Mouse (Mus musculus) forebrain, embryonic 15.5 days (tissue): ENCODE measurements around the gene Alg1. TPM values are rescaled to one million over a fixed set of nuclear protein-coding genes. Genes with fewer than 3 reads are reported as not detected.

Experiments
- ATAC-seq: fragments of 200-750 bp; cut with Nextera tagmentation; replicated peaks from 2 replicates; pipeline ENCODE4 v1.8.0; 2017; ENCODE audit warnings: mild to moderate bottlenecking, moderate TSS enrichment, moderate library complexity
- H3K27ac ChIP-seq: fragments of 300-500 bp; sonication (generic); replicated peaks from 2 replicates; pipeline ENCODE4 v1.5.1; 2015; ENCODE audit warnings: mild to moderate bottlenecking, inconsistent platforms
- H3K27me3 ChIP-seq: fragments of 300-500 bp; sonication (generic); 2 replicates; pipeline ENCODE4 v1.6.1; 2015; ENCODE audit warnings: inconsistent platforms
- H3K36me3 ChIP-seq: fragments of 300-500 bp; sonication (generic); 2 replicates; pipeline ENCODE4 v1.6.1; 2015; ENCODE audit warnings: mild to moderate bottlenecking, inconsistent platforms
- H3K4me1 ChIP-seq: fragments of 300-500 bp; sonication (generic); 2 replicates; pipeline ENCODE4 v1.6.1; 2015; ENCODE audit warnings: inconsistent platforms
- H3K4me2 ChIP-seq: fragments of 300-500 bp; sonication (generic); replicated peaks from 2 replicates; pipeline ENCODE4 v1.6.1; 2015; ENCODE audit warnings: mild to moderate bottlenecking, inconsistent platforms
- H3K4me3 ChIP-seq: fragments of 300-500 bp; sonication (generic); 2 replicates; pipeline ENCODE4 v1.5.1; 2015; ENCODE audit warnings: mild to moderate bottlenecking, inconsistent platforms
- H3K9ac ChIP-seq: fragments of 300-500 bp; sonication (generic); replicated peaks from 2 replicates; pipeline ENCODE4 v1.6.1; 2015; ENCODE audit warnings: mild to moderate bottlenecking, inconsistent platforms
- H3K9me3 ChIP-seq: fragments of 300-500 bp; sonication (generic); 2 replicates; pipeline ENCODE4 v1.6.1; 2016; ENCODE audit warnings: inconsistent platforms
- WGBS: fragments of 180-500 bp; shearing (Covaris S2); methylation state at CpG from one replicate; pipeline ENCODE4 v1.1.7; 2015; ENCODE audit warnings: mixed read lengths; 5-methylcytosine and 5-hydroxymethylcytosine counted together
- polyA plus RNA-seq: library from polyadenylated mRNA; unstranded; fragments of >200 nt; fragmentation: Nextera tagmentation; extraction: Ambion mirVana; gene quantifications from 2 replicates; pipeline ENCODE4 v1.2.1, GENCODE M21; 2015

The Alg1 gene
- polyA plus RNA-seq, 1 experiment from 2014 or later = 34.8 TPM

- no peak overlapping the region for H3K9ac ChIP-seq
- peaks cover 14% of the 10 kb centered on the region for H3K4me1 ChIP-seq
- no peaks in the 10 kb centered on the region for H3K27me3 ChIP-seq
- no peak for ATAC-seq
- no peaks in the 10 kb centered on the region for H3K36me3 ChIP-seq
- H3K4me3 ChIP-seq = no peak overlapping the region
- 91% methylated on average over 3 of the region's 3 CpGs for WGBS
- H3K9me3 ChIP-seq = no peaks in the 10 kb centered on the region
- no peak overlapping the region for H3K4me2 ChIP-seq
- H3K27ac ChIP-seq = no peak overlapping the region
Measured at GRCm38 (mm10) chr16:5250891-5251290, 17.5 kb downstream of the Alg1 start.

- H3K4me2 ChIP-seq = no peak overlapping the region
- 97% methylated on average over 2 of the region's 2 CpGs for WGBS
Measured at GRCm38 (mm10) chr16:5252260-5252659, 18.8 kb downstream of the Alg1 start.

GRCm38 (mm10) chr16:5254346-5255025, 21.1 kb downstream of the Alg1 start:
- ATAC-seq = peak; percentile 9; the same call in 1 of the 2 replicates
- no peaks in the 10 kb centered on the region for H3K27me3 ChIP-seq
- H3K4me3 ChIP-seq = peak overlapping the region; percentile 49
- no peak overlapping the region for H3K9ac ChIP-seq
- H3K27ac ChIP-seq = no peak overlapping the region
- H3K9me3 ChIP-seq = no peaks in the 10 kb centered on the region
- 4% methylated on average over 15 of the region's 15 CpGs for WGBS
- H3K4me1 ChIP-seq = peaks cover 19% of the 10 kb centered on the region
- H3K36me3 ChIP-seq = no peaks in the 10 kb centered on the region
- peak overlapping the region; percentile 59 for H3K4me2 ChIP-seq

More at GRCm38 (mm10) chr16:5252260-5252659, 18.8 kb downstream of the Alg1 start:
- Histone ChIP-seq H3K4me1 (peaks cover 19% of the 10 kb centered on the region), H3K27ac (no peak overlapping the region), H3K36me3 (no peaks in the 10 kb centered on the region), H3K27me3 (no peaks in the 10 kb centered on the region), H3K9ac (no peak overlapping the region), H3K4me3 (no peak overlapping the region), H3K9me3 (no peaks in the 10 kb centered on the region)
- no peak for ATAC-seq

GRCm38 (mm10) chr16:5255081-5255740, 21.8 kb downstream of the Alg1 start:
- Histone ChIP-seq H3K27me3 (no peaks in the 10 kb centered on the region), H3K4me3 (peak overlapping the region; percentile 49), H3K4me2 (peak overlapping the region; percentile 59), H3K9ac (peak overlapping the region; percentile 45), H3K36me3 (no peaks in the 10 kb centered on the region), H3K9me3 (no peaks in the 10 kb centered on the region), H3K4me1 (peaks cover 19% of the 10 kb centered on the region), H3K27ac (peak overlapping the region; percentile 41)
- WGBS = 2% methylated on average over 27 of the region's 27 CpGs
- ATAC-seq = peak; percentile 28; the same call in 1 of the 2 replicates

GRCm38 (mm10) chr16:5255779-5256496, 22.5 kb downstream of the Alg1 start, which contains the start of gene Eef2kmt:
Eef2kmt (minus strand) TSS chr16:5255983.
- peak within 1 kb of the TSS; percentile 59 for H3K4me2 ChIP-seq
- H3K27me3 ChIP-seq = no peaks in the 10 kb centered on the region
- ATAC-seq = peak; percentile 97
- 1% methylated on average over 57 of the region's 57 CpGs for WGBS
- no peaks in the 10 kb centered on the region for H3K9me3 ChIP-seq
- peak within 1 kb of the TSS; percentile 45 for H3K9ac ChIP-seq
- H3K36me3 ChIP-seq = no peaks in the 10 kb centered on the region
- H3K4me3 ChIP-seq = peak within 1 kb of the TSS; percentile 49
- peaks cover 19% of the 10 kb centered on the region for H3K4me1 ChIP-seq
- peak within 1 kb of the TSS; percentile 41 for H3K27ac ChIP-seq

- Histone ChIP-seq H3K27ac (no peak overlapping the region), H3K4me3 (no peak overlapping the region), H3K36me3 (no peaks in the 10 kb centered on the region), H3K9ac (no peak overlapping the region), H3K9me3 (no peaks in the 10 kb centered on the region), H3K4me1 (no peaks in the 10 kb centered on the region), H3K27me3 (no peaks in the 10 kb centered on the region), H3K4me2 (no peak overlapping the region)
- ATAC-seq = no peak
- WGBS = 87% methylated on average over 8 of the region's 8 CpGs
Measured at GRCm38 (mm10) chr16:5263156-5263555, 29.7 kb downstream of the Alg1 start.

GRCm38 (mm10) chr16:5263926-5264325, 30.5 kb downstream of the Alg1 start:
- Histone ChIP-seq H3K9me3 (no peaks in the 10 kb centered on the region), H3K9ac (no peak overlapping the region), H3K27me3 (no peaks in the 10 kb centered on the region), H3K27ac (no peak overlapping the region), H3K4me1 (no peaks in the 10 kb centered on the region), H3K4me3 (no peak overlapping the region), H3K36me3 (no peaks in the 10 kb centered on the region), H3K4me2 (no peak overlapping the region)
- 83% methylated on average over 7 of the region's 7 CpGs for WGBS
- no peak for ATAC-seq

GRCm38 (mm10) chr16:5271411-5272035, 38.1 kb downstream of the Alg1 start:
- no peak for ATAC-seq
- no peaks in the 10 kb centered on the region for H3K36me3 ChIP-seq
- no peak overlapping the region for H3K4me2 ChIP-seq
- no peaks in the 10 kb centered on the region for H3K4me1 ChIP-seq
- no peak overlapping the region for H3K27ac ChIP-seq
- H3K9ac ChIP-seq = no peak overlapping the region
- 91% methylated on average over 4 of the region's 4 CpGs for WGBS
- H3K9me3 ChIP-seq = no peaks in the 10 kb centered on the region
- H3K4me3 ChIP-seq = no peak overlapping the region
- H3K27me3 ChIP-seq = no peaks in the 10 kb centered on the region

GRCm38 (mm10) chr16:5272371-5272770, 39.0 kb downstream of the Alg1 start:
- no peaks in the 10 kb centered on the region for H3K4me1 ChIP-seq
- ATAC-seq = no peak
- no peaks in the 10 kb centered on the region for H3K9me3 ChIP-seq
- no peak overlapping the region for H3K27ac ChIP-seq
- H3K4me3 ChIP-seq = no peak overlapping the region
- H3K4me2 ChIP-seq = no peak overlapping the region
- no peaks in the 10 kb centered on the region for H3K36me3 ChIP-seq
- no peak overlapping the region for H3K9ac ChIP-seq
- 83% methylated on average over 3 of the region's 3 CpGs for WGBS
- no peaks in the 10 kb centered on the region for H3K27me3 ChIP-seq

GRCm38 (mm10) chr16:5279571-5280222, 46.3 kb downstream of the Alg1 start:
- Histone ChIP-seq H3K4me1 (no peaks in the 10 kb centered on the region), H3K9me3 (no peaks in the 10 kb centered on the region), H3K36me3 (no peaks in the 10 kb centered on the region), H3K27me3 (no peaks in the 10 kb centered on the region), H3K27ac (no peak overlapping the region), H3K4me3 (no peak overlapping the region), H3K9ac (no peak overlapping the region), H3K4me2 (no peak overlapping the region)
- 63% methylated on average over 5 of the region's 5 CpGs for WGBS
- no peak for ATAC-seq

- Histone ChIP-seq H3K9ac (no peak overlapping the region), H3K4me1 (no peaks in the 10 kb centered on the region), H3K9me3 (no peaks in the 10 kb centered on the region), H3K36me3 (no peaks in the 10 kb centered on the region), H3K4me2 (no peak overlapping the region), H3K27me3 (no peaks in the 10 kb centered on the region), H3K4me3 (no peak overlapping the region), H3K27ac (no peak overlapping the region)
- WGBS = 89% methylated on average over 9 of the region's 9 CpGs
- ATAC-seq = no peak
Measured at GRCm38 (mm10) chr16:5282686-5283085, 49.3 kb downstream of the Alg1 start.
